ENCODE assay signal across 8 mouse cellular contexts in genomic region chr5:134581146-134581545, GRCm38 (mm10). TPM values are rescaled to one million over a fixed set of nuclear protein-coding genes. Genes with fewer than 3 reads are reported as not detected.
DNase-seq lines count a peak whose midpoint lies in the region; ATAC-seq lines count a peak whose summit lies in the region.

Rfc2 (plus strand) TSS chr5:134581366.

- WGBS in intestine, embryonic 14.5 days: 87% methylated on average over 5 of the region's 5 CpGs
- 83% methylated on average over 5 of the region's 5 CpGs for WGBS in limb, embryonic 11.5 days
- 84% methylated on average over 5 of the region's 5 CpGs for WGBS in neural tube, embryonic 15.5 days

- H3K9me3 ChIP-seq in intestine, embryonic 14.5 days (ENCODE audit: control insufficient read depth, low read length): no peaks in the 10 kb centered on the region
- H3K9me3 ChIP-seq in limb, embryonic 11.5 days (ENCODE audit: control insufficient read depth, low read length): no peaks in the 10 kb centered on the region
- H3K9me3 ChIP-seq in neural tube, embryonic 15.5 days (replicated peaks): no peaks in the 10 kb centered on the region

- no peak within 1 kb of the TSS for H3K27ac ChIP-seq in intestine, embryonic 14.5 days (ENCODE audit: low read depth)
- no peak within 1 kb of the TSS for H3K27ac ChIP-seq in limb, embryonic 11.5 days (replicated peaks; ENCODE audit: low read depth, low read length)
- H3K27ac ChIP-seq in neural tube, embryonic 15.5 days (replicated peaks): no peak within 1 kb of the TSS

- H3K27me3 ChIP-seq in intestine, embryonic 14.5 days (replicated peaks; ENCODE audit: control insufficient read depth, insufficient read depth, low read length): no peaks in the 10 kb centered on the region
- no peaks in the 10 kb centered on the region for H3K27me3 ChIP-seq in limb, embryonic 11.5 days (ENCODE audit: control insufficient read depth, insufficient read depth, low read length)
- H3K27me3 ChIP-seq in neural tube, embryonic 15.5 days (replicated peaks): no peaks in the 10 kb centered on the region

- intact Hi-C loops in gastrocnemius, postnatal 14 days (cut with DNase I; ENCODE audit: low total_unique reads): loop anchor here (5.0 kb wide), 1 partner anchor 74 kb away; no protein-coding TSS in a partner anchor

- no peak for DNase-seq in adrenal gland, adult 18-20 months (ENCODE audit: low spot score in 2 of 2)
- DNase-seq in adrenal gland, adult (ENCODE audit: inconsistent age in 2 of 2, low spot score in 1 of 2): no peak
- DNase-seq in adrenal gland, postnatal 36 days: no peak
- no peak for DNase-seq in gastrocnemius, postnatal 14 days
- DNase-seq in intestine, embryonic 14.5 days (ENCODE audit: low spot score): no peak
- DNase-seq in limb, embryonic 11.5 days (ENCODE audit: low spot score): no peak
- DNase-seq in thymus, postnatal 25 days: no peak

- no peak within 1 kb of the TSS for H3K9ac ChIP-seq in intestine, embryonic 14.5 days (ENCODE audit: low read length)
- no peak within 1 kb of the TSS for H3K9ac ChIP-seq in limb, embryonic 11.5 days (ENCODE audit: low read length)
- H3K9ac ChIP-seq in neural tube, embryonic 15.5 days (replicated peaks): no peak within 1 kb of the TSS

- no peak within 1 kb of the TSS for H3K4me3 ChIP-seq in intestine, embryonic 14.5 days (ENCODE audit: low read depth, low read length)
- no peak within 1 kb of the TSS for H3K4me3 ChIP-seq in limb, embryonic 11.5 days (ENCODE audit: low read depth, low read length)
- no peak within 1 kb of the TSS for H3K4me3 ChIP-seq in neural tube, embryonic 15.5 days (replicated peaks)

- ATAC-seq in intestine, embryonic 14.5 days (replicated peaks; ENCODE audit: low FRiP score, low TSS enrichment, low read depth): no peak
- no peak for ATAC-seq in limb, embryonic 11.5 days (ENCODE audit: insufficient number of reproducible peaks, low FRiP score, low TSS enrichment, low read depth)
- ATAC-seq in neural tube, embryonic 15.5 days (ENCODE audit: low FRiP score): no peak

- peaks cover 11% of the 10 kb centered on the region for H3K4me1 ChIP-seq in intestine, embryonic 14.5 days (replicated peaks; ENCODE audit: control insufficient read depth, insufficient read depth, low read length)
- H3K4me1 ChIP-seq in limb, embryonic 11.5 days (ENCODE audit: control insufficient read depth, insufficient read depth, low read length): peaks cover 8% of the 10 kb centered on the region; the same call in 1 of the 2 replicates
- peaks cover 16% of the 10 kb centered on the region for H3K4me1 ChIP-seq in neural tube, embryonic 15.5 days

- no peak within 1 kb of the TSS for H3K4me2 ChIP-seq in intestine, embryonic 14.5 days (ENCODE audit: low read length)
- H3K4me2 ChIP-seq in limb, embryonic 11.5 days (ENCODE audit: low read depth, severe bottlenecking): no peak within 1 kb of the TSS
- no peak within 1 kb of the TSS for H3K4me2 ChIP-seq in neural tube, embryonic 15.5 days

- H3K36me3 ChIP-seq in intestine, embryonic 14.5 days (ENCODE audit: control insufficient read depth, insufficient read depth, low read length): no peaks in the 10 kb centered on the region
- no peaks in the 10 kb centered on the region for H3K36me3 ChIP-seq in limb, embryonic 11.5 days (ENCODE audit: control insufficient read depth, insufficient read depth, low read length)
- H3K36me3 ChIP-seq in neural tube, embryonic 15.5 days: no peaks in the 10 kb centered on the region

RNA-seq across cellular contexts. Expression of gene Rfc2, which starts in this region (rescaled TPM):
- 10 to 100 TPM; 34.8 to 37.4 TPM for total RNA-seq in adrenal gland, adult 18-20 months (2021)
- total RNA-seq in adrenal gland, postnatal 36 days (2021): 10 to 100 TPM; 48.2 to 49.4 TPM
- total RNA-seq in gastrocnemius, postnatal 14 days (2021): 10 to 100 TPM; 12.4 to 14.1 TPM
- polyA plus RNA-seq in intestine, embryonic 14.5 days (2014; fragmentation: Nextera tagmentation; extraction: Ambion mirVana): 298 and 318 TPM in 2 replicates
- polyA plus RNA-seq in limb, embryonic 11.5 days (2014; fragmentation: Nextera tagmentation; extraction: Ambion mirVana): 395 and 420 TPM in 2 replicates
- polyA plus RNA-seq in neural tube, embryonic 15.5 days (2015; fragmentation: Nextera tagmentation; extraction: Ambion mirVana): 185 and 216 TPM in 2 replicates
